Mouse (Mus musculus): ENCODE measurements around the gene Tsga8.

Tsga8 gene

DNA sequence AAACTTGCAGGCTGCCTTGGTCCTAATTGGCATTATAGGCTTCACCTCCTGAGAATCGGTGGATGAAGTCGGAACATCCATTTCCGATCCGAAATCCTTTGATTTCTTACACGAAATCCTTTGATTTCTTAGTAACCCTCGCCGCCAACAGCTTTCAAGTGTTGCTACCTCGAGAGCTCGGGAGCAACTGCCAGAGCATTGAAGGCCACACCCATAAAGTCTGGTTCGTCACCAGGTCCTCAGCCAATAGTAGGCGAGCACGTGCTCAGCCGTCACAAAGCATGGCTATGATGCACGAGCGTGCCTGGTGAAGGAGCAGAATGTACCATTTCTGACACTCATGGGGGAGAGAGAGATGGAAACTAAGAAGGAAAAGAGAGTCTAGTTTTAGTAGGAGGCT is at the start of gene Tsga8:
Tsga8 (minus strand) TSS at position 327 of the 400 bp plus-strand sequence.
- DNase-seq (ENCODE audit: low spot score in 2 of 2) = no peak

Data from frontal cortex, postnatal 10 days (tissue).